Mouse (Mus musculus): ENCODE data around the gene Gpr157. TPM values are rescaled to one million over a fixed set of nuclear protein-coding genes. Genes with fewer than 3 reads are reported as not detected.

Gpr157 gene
- polyA plus RNA-seq, 1 experiment from 2014 or later = 1.5 TPM

DNA sequence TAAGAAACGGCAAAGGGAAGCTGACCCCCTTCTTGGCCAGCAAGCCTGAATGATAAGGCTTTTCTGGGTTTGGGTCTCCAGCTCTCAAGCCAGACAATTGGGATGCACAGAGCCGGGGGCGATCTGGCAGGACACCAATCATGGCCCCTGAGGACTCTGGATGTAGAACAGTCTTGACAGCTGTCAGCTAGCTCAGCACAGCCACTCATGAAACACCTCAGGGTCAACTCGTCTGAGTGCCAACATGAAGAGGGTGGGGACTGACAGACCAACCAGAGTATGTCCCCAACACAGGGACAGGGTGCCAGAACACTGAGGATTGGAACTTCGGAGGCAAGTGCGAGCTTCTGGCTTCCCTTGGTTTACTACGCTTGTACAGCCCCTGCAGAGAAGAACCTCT lies 7.9 kb upstream of the Gpr157 start:
- Histone ChIP-seq H3K27me3 (ENCODE audit: control insufficient read depth, insufficient read depth, low read length) (no peaks in the 10 kb centered on the region), H3K9me3 (replicated peaks; ENCODE audit: control insufficient read depth, low read length) (no peaks in the 10 kb centered on the region), H3K4me3 (replicated peaks; ENCODE audit: low read length) (no peak overlapping the region), H3K4me1 (ENCODE audit: control insufficient read depth, insufficient read depth, low read length) (no peaks in the 10 kb centered on the region), H3K4me2 (ENCODE audit: low read depth, low read length) (no peak overlapping the region), H3K36me3 (ENCODE audit: control insufficient read depth, insufficient read depth, low read length) (no peaks in the 10 kb centered on the region), H3K27ac (ENCODE audit: low read length) (no peak overlapping the region), H3K9ac (ENCODE audit: low read length) (no peak overlapping the region)
- ATAC-seq (ENCODE audit: insufficient read depth, low FRiP score) = no peak
- 75% methylated on average over 7 of the region's 7 CpGs for WGBS

DNA sequence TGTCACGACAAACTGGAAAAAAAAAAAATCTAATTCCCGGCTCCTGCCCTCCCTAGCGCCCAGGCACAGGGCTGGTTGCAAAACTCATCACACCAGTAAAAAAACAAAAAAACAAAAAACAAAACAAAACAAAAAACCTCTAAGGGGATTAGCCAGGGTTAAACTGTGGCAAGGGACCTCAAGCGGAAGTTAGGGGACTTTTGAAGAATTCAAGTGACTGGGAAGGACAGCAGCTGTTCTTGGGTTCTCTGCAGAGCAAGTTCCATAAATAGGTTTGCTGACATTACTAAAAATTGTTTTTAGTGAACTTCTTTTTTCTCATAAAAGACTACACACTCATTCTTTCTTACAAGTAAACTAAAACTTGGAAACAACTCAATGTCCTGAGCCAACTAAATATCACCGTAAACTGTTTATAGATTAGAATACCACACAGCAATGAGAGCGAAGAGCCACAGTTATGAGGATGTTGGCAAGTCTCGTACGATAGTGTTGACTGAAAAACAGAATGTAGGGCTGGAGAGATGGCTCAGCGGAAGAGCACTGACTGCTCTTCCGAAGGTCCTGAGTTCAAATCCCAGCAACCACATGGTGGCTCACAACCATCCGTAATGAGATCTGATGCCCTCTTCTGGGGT lies 6.7 kb upstream of the Gpr157 start:
- no peak overlapping the region for H3K4me3 ChIP-seq (replicated peaks; ENCODE audit: low read length)
- no peak for ATAC-seq (ENCODE audit: insufficient read depth, low FRiP score)
- no peaks in the 10 kb centered on the region for H3K9me3 ChIP-seq (replicated peaks; ENCODE audit: control insufficient read depth, low read length)
- H3K36me3 ChIP-seq (ENCODE audit: control insufficient read depth, insufficient read depth, low read length) = no peaks in the 10 kb centered on the region
- no peaks in the 10 kb centered on the region for H3K4me1 ChIP-seq (ENCODE audit: control insufficient read depth, insufficient read depth, low read length)
- no peak overlapping the region for H3K4me2 ChIP-seq (ENCODE audit: low read depth, low read length)
- H3K9ac ChIP-seq (ENCODE audit: low read length) = no peak overlapping the region
- H3K27me3 ChIP-seq (ENCODE audit: control insufficient read depth, insufficient read depth, low read length) = no peaks in the 10 kb centered on the region
- peak overlapping the region; percentile 44; the same call in 1 of the 2 replicates for H3K27ac ChIP-seq (ENCODE audit: low read length)
- 68% methylated on average over 11 of the region's 11 CpGs for WGBS

DNA sequence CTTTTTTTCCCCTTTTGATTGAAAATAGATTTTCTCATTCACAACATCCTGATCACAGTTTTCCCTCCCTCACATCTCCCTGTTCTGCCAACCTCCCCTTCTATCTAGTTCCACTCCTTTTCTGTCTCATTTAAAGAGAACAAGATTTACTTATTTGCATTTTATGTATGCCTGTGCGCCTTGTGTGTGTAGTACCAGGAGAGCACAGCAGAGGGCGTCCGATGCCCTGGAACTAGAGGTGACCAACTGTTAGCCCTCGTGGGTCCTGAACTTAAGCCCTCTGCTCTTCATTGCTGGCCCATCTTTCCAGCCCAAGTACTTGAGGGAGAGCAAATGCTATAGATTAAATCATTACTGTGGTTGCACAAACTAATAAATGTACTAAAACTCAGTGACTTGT lies 1.8 kb upstream of the Gpr157 start:
- Histone ChIP-seq H3K27me3 (ENCODE audit: control insufficient read depth, insufficient read depth, low read length) (no peaks in the 10 kb centered on the region), H3K9me3 (replicated peaks; ENCODE audit: control insufficient read depth, low read length) (no peaks in the 10 kb centered on the region), H3K4me3 (replicated peaks; ENCODE audit: low read length) (no peak overlapping the region), H3K27ac (ENCODE audit: low read length) (no peak overlapping the region), H3K36me3 (ENCODE audit: control insufficient read depth, insufficient read depth, low read length) (no peaks in the 10 kb centered on the region), H3K4me1 (ENCODE audit: control insufficient read depth, insufficient read depth, low read length) (peaks cover 26% of the 10 kb centered on the region; the same call in 1 of the 2 replicates), H3K4me2 (ENCODE audit: low read depth, low read length) (no peak overlapping the region), H3K9ac (ENCODE audit: low read length) (no peak overlapping the region)
- ATAC-seq (ENCODE audit: insufficient read depth, low FRiP score) = no peak
- 81% methylated on average over 4 of the region's 4 CpGs for WGBS

DNA sequence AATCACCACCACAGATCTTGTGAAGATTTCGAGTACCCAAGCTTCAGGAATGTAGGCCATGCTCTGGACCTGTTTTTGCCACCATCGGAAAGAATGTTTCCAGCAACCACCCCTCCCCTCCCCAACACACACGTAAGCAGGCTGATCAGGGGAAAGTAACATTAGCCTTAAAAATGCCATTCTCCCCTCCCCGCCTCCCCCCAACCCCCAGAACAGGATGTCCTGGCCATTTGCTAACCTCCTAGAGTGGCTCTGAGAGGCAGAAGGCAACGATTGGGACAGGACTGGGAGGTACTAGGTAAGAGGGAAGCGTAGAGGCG lies 364 bp upstream of the Gpr157 start:
- Histone ChIP-seq H3K4me1 (ENCODE audit: control insufficient read depth, insufficient read depth, low read length) (peaks cover 26% of the 10 kb centered on the region; the same call in 1 of the 2 replicates), H3K9ac (ENCODE audit: low read length) (peak overlapping the region; percentile 63), H3K9me3 (replicated peaks; ENCODE audit: control insufficient read depth, low read length) (no peaks in the 10 kb centered on the region), H3K27me3 (ENCODE audit: control insufficient read depth, insufficient read depth, low read length) (no peaks in the 10 kb centered on the region), H3K36me3 (ENCODE audit: control insufficient read depth, insufficient read depth, low read length) (no peaks in the 10 kb centered on the region), H3K4me2 (ENCODE audit: low read depth, low read length) (peak overlapping the region; percentile 98), H3K27ac (ENCODE audit: low read length) (peak overlapping the region; percentile 2; the same call in 1 of the 2 replicates), H3K4me3 (replicated peaks; ENCODE audit: low read length) (peak overlapping the region; percentile 73)
- 8% methylated on average over 7 of the region's 7 CpGs for WGBS
- no peak; the same call in 1 of the 2 replicates for ATAC-seq (ENCODE audit: insufficient read depth, low FRiP score)

DNA sequence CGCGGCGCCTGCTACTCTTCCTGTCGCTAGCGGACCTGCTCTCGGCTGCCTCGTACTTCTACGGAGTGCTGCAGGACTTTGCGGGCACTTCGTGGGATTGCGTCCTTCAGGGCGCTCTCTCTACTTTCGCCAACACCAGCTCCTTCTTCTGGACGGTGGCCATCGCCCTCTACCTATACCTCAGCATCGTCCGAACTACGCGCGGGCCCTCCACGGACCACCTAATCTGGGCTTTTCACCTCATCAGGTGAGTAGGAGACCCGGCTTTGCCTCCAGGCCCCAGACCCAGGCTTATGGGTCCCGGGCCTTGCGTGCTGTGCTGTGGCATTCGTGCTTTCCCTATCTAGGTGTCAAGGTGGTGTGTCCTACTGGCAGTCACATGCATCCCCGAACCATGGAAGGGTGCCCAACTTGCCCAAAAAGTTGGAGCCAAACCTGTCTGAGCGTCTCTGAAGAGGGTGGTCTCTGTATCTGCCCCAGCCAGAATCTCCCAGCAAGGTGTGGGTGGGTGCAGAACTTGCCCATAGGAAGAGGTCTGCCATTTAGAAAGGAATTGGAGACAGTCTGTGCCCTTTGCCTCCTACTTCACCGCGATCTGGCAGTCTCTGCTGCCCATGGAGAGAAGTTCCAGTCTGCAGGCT lies 845 bp downstream of the Gpr157 start:
- WGBS = 16% methylated on average over 29 of the region's 29 CpGs
- peak overlapping the region; percentile 98 for H3K4me2 ChIP-seq (ENCODE audit: low read depth, low read length)
- H3K4me1 ChIP-seq (ENCODE audit: control insufficient read depth, insufficient read depth, low read length) = peaks cover 26% of the 10 kb centered on the region; the same call in 1 of the 2 replicates
- H3K27ac ChIP-seq (ENCODE audit: low read length) = peak overlapping the region; percentile 74
- peak overlapping the region; percentile 73 for H3K4me3 ChIP-seq (replicated peaks; ENCODE audit: low read length)
- no peaks in the 10 kb centered on the region for H3K9me3 ChIP-seq (replicated peaks; ENCODE audit: control insufficient read depth, low read length)
- H3K36me3 ChIP-seq (ENCODE audit: control insufficient read depth, insufficient read depth, low read length) = no peaks in the 10 kb centered on the region
- peak overlapping the region; percentile 80 for H3K9ac ChIP-seq (ENCODE audit: low read length)
- H3K27me3 ChIP-seq (ENCODE audit: control insufficient read depth, insufficient read depth, low read length) = no peaks in the 10 kb centered on the region
- ATAC-seq (ENCODE audit: insufficient read depth, low FRiP score) = no peak

DNA sequence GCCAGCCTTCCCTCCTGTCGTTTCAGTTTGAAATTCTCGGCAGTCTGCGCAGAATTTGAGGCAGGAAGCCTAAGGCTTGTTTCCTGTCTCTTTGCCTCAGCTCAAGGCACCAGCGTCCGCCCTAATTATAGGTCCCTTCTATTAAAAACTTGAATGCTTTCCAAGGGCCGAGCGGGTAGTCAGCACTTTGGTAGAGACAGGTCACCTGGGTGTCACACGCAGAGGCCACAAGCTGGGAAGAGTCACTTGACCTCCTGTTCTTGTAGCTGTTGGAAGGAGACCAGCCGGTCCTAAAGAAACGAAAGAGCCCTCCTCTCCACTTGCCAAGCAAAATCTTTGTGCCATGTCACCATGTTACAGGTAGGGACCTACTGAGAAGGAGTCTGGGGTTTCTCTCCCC lies 2.0 kb downstream of the Gpr157 start:
- H3K9me3 ChIP-seq (replicated peaks; ENCODE audit: control insufficient read depth, low read length) = no peaks in the 10 kb centered on the region
- no peak for ATAC-seq (ENCODE audit: insufficient read depth, low FRiP score)
- no peaks in the 10 kb centered on the region for H3K36me3 ChIP-seq (ENCODE audit: control insufficient read depth, insufficient read depth, low read length)
- H3K4me2 ChIP-seq (ENCODE audit: low read depth, low read length) = 0 out of 2 replicates have a peak overlapping the region, but pooled peaks have one; percentile 98
- H3K27ac ChIP-seq (ENCODE audit: low read length) = no peak overlapping the region
- H3K9ac ChIP-seq (ENCODE audit: low read length) = no peak overlapping the region
- H3K4me3 ChIP-seq (replicated peaks; ENCODE audit: low read length) = 0 out of 2 replicates have a peak overlapping the region, but pooled peaks have one; percentile 1
- no peaks in the 10 kb centered on the region for H3K27me3 ChIP-seq (ENCODE audit: control insufficient read depth, insufficient read depth, low read length)
- 75% methylated on average over 10 of the region's 10 CpGs for WGBS
- peaks cover 34% of the 10 kb centered on the region for H3K4me1 ChIP-seq (ENCODE audit: control insufficient read depth, insufficient read depth, low read length)

DNA sequence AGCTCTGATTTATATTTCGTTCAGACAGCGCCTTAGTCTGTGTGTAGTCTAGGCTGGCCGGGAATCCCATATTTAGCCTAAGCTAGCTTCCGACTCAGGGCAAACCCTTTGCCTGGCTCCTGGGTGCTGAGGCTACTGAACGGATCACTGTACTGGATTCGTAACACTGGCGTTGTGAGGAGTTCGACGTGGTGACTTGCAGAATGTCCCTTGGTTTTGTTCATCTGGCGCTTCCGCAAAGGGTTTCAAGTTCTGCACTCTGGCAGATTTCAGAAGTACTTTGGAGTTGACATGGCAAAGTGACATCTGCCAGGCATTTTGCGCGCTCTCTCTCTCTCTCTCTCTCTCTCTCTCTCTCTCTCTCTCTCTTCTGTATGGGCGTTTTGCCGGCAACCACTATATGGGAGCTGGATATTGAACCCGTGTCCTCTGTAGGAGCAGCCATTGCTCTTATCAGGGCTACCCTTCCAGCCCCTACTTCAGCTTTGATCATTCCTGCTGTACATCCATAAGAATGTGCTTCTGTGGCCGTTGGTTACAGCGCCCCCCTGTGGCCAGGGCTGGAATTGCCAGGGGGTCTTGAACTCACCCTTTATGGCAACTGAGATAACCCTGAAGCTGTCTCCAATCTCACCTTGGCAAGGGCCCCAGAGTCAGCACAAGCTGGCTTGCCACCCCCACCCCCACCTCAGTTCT lies 4.9 kb downstream of the Gpr157 start:
- Histone ChIP-seq H3K27me3 (ENCODE audit: control insufficient read depth, insufficient read depth, low read length) (no peaks in the 10 kb centered on the region), H3K9me3 (replicated peaks; ENCODE audit: control insufficient read depth, low read length) (no peaks in the 10 kb centered on the region), H3K4me1 (ENCODE audit: control insufficient read depth, insufficient read depth, low read length) (peaks cover 44% of the 10 kb centered on the region), H3K4me3 (replicated peaks; ENCODE audit: low read length) (no peak overlapping the region), H3K9ac (ENCODE audit: low read length) (no peak overlapping the region), H3K4me2 (ENCODE audit: low read depth, low read length) (no peak overlapping the region), H3K36me3 (ENCODE audit: control insufficient read depth, insufficient read depth, low read length) (no peaks in the 10 kb centered on the region), H3K27ac (ENCODE audit: low read length) (no peak overlapping the region)
- ATAC-seq (ENCODE audit: insufficient read depth, low FRiP score) = no peak
- 84% methylated on average over 18 of the region's 18 CpGs for WGBS

DNA sequence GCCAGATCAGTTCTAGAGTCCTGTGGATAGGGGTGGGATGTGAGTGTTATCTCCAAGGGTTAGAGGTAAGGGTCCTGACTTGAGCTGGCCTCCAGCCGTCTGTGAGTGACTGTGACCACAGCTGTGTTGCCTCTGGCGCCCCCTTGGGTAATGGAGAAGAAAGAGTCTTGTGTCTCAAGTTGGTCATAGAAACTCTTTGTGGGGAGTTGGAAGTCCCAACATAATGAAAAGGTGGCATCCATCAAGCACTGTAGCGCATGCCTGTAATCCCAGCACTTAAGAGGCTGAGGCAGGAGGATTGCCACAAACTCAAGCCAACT lies 5.4 kb downstream of the Gpr157 start:
- 59% methylated on average over 3 of the region's 3 CpGs for WGBS
- no peaks in the 10 kb centered on the region for H3K27me3 ChIP-seq (ENCODE audit: control insufficient read depth, insufficient read depth, low read length)
- H3K4me2 ChIP-seq (ENCODE audit: low read depth, low read length) = no peak overlapping the region
- no peak overlapping the region for H3K4me3 ChIP-seq (replicated peaks; ENCODE audit: low read length)
- H3K27ac ChIP-seq (ENCODE audit: low read length) = no peak overlapping the region
- peaks cover 44% of the 10 kb centered on the region for H3K4me1 ChIP-seq (ENCODE audit: control insufficient read depth, insufficient read depth, low read length)
- no peak overlapping the region for H3K9ac ChIP-seq (ENCODE audit: low read length)
- no peaks in the 10 kb centered on the region for H3K36me3 ChIP-seq (ENCODE audit: control insufficient read depth, insufficient read depth, low read length)
- no peaks in the 10 kb centered on the region for H3K9me3 ChIP-seq (replicated peaks; ENCODE audit: control insufficient read depth, low read length)
- no peak for ATAC-seq (ENCODE audit: insufficient read depth, low FRiP score)

Data from stomach, embryonic 16.5 days (tissue).